Mouse (Mus musculus) yolk sac, embryonic 10.5 days (tissue): Measurements from ENCODE around the gene Rtn4rl1.

ENCODE experiments used
- DNase-seq: peaks from one replicate; pipeline ENCODE4 v3.0.0-alpha.2; 2017; ENCODE audit warnings: low spot score

Rtn4rl1 gene

DNA sequence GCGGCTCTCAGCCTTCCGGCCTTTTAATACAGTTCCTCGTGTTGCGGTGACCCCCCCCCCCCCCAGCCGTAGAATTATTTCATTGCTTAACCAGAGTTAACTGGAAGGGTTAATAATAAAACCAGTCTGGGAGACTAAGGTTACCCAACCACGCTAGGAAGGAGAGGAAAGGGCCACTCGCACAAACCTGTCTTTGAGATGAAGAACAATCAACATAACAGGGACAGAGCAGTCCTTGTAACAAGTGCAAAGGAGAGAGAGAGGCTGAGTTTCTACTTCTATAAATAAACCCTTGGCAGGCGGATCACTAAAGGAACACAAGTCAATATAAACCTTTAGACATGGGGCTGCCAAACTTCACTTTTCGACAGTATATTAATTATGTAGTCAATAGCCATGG, 104.0 kb downstream of the Rtn4rl1 start:
- DNase-seq, result no peak

DNA sequence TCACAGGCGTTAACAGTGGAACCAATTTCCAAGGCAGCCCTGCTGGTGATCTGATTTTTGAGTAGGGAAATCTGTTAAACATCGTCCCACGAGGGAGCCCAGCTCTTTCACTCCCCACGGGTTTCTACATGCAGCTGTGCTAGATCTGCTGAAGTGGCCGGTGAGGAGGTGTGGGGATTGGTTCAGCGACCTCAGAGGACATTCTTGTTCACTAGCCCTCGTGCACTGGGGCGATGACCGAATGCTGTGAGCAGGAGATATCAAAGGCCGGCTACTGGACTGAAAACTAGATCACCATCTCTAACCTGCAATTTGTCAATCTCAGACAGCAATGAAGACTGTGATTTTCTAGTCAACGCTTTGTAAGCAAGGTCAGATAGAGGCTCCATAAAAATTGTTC, 104.9 kb downstream of the Rtn4rl1 start:
- DNase-seq, result no peak

DNA sequence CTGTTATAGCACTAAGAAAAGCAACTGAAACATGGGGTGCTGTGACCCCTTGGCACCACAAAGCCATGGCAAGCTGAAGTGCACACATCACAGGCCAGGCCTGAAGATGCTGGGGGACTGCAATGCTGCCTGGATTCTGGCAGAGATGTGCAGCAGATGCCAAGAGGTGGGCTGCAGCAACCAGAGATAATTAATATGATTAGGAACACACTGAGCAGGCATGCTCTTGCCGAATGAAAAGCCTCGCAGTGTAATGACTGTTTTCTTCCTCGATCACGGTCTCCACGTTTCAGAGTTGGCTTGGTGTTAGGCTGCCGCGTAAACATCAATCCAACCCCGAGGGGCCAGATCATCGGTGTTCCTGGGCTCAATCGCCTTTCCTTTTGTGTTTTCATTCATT, 106.2 kb downstream of the Rtn4rl1 start:
- no peak for DNase-seq

DNA sequence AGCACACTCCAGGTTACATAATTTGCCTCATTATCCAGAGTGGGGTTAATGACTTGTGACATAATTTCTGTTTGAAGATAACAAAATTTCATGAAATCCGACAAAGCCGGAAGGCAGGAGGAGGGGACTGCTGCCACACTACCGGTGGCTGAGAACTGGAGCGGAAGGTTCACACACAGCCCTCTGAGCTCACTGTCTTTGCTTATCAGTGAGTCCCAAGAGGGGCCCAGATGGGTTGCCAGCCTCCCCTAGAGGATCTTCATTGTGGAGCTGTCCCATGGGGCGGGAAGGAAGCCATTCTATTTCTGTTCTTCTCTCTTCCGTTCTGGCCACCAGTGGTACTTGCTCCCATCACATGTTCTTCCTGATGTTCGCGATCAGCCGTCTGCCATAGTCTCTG, 107.4 kb downstream of the Rtn4rl1 start:
- no peak for DNase-seq

DNA sequence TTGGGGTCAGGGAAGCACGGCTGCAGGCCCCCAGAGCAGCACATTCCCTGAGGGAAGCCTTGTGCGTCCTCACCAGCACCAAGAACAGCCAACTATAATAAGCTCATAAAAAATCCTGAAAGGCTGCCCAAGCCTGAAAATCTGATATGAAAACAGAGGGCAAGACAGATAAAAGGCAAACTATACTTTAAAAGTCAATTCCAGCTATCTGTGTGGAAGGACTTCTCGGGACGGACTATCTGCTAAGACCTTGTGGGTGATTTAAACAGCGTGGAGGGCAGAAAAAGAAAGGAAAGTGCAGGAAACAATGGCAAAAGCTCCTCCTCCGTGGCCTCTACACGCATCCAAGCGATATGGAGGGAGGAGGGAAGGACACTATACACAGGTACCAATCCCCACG, 111.2 kb downstream of the Rtn4rl1 start:
- no peak for DNase-seq

DNA sequence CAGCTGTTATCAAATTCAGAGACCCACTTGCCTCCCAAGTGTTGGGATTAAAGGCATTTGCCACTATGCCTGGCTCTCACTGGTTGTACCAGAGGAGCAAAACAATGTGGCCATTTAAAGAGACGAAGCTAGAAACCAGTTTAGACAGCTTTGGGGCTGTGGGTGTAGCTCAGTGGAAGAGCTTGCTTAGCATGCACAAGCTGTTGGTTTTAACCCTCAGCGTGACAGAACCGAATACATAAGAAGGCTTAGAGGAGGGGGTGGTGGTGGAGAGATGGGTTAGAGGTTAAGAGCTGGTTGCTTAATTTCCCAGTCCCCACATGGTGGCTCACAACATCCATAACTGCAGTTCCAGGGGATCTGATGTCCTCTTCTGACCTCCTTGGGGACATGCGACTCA, 115.1 kb downstream of the Rtn4rl1 start:
- DNase-seq, result no peak

DNA sequence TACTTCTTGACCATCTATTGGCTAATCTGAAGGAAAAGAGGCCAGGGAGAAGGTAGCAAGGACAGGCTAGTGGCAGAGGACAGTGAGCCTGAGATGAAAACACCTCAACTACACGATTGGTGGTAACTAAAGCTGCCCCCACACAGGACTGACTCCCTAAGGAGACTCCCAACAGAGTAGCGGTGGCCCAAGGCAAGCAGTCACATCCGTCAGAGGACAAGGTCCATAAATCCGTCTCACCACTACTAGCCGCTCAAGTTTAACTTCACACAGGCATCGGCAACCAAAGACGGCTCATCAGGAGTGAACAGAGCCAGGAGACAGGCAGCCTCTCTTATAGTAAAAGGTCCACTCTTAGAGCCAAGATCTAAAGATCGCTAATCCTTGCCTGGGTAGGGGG, 117.2 kb downstream of the Rtn4rl1 start:
- DNase-seq, result no peak

DNA sequence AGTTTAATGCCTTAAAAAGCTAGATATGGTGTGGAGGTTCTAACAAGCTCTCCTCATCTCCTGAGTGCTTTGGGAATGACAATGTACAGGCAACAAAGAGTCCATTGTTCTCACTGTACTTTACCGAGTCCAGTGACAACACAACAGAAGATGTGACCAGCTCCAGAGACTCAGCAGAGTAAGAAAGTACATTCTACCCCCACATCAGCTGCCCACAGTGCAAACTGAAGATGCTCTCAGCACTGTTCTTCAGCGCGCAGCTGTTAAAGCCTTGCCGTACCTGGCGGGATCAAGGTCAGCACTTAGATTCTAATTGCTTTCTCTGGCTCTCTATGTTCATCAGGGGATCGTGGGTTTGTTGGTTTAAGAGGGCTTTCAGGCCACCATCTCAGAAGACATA, 118.2 kb downstream of the Rtn4rl1 start:
- DNase-seq, result no peak

DNA sequence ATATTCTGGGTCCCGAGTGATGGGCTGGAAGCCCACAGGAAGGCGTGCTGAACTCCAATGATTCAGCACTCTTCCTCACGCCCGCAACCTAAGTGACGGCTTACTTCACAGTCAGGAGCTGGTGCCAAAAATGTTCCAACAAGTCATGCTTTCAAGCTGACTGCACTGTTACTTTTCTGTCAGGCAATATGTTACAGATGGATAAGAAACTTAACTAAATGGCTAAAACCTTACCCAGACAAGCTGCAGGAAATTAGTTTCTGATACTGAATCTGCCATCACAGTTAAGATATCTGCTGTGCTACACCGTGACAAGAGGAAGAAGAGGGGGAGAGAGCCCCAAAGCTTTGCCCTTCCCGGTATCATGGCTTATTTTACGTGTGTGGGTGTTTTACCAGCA, 120.3 kb downstream of the Rtn4rl1 start:
- no peak for DNase-seq
